Mouse (Mus musculus) limb, embryonic 10.5 days (tissue): ENCODE measurements at regions not wholly inside any gene's neighbourhood (a gene's known extent, or its start where the extent isn't known, plus 50 kb on each side); places are given as distances from the start of the nearest gene placed in this dataset.
A peak's percentile ranks its signal among the peaks of the same experiment; 100 is the strongest.

Source experiments
- DNase-seq: peaks from one replicate; pipeline ENCODE4 v3.0.0-alpha.2; 2017; ENCODE audit warnings: low spot score
- H3K27ac ChIP-seq: fragments of 300-500 bp; sonication (generic); 2 replicates; pipeline ENCODE4 v1.5.1; 2016; ENCODE audit warnings: mild to moderate bottlenecking
- H3K27me3 ChIP-seq: fragments of 300-500 bp; sonication (generic); 2 replicates; pipeline ENCODE4 v1.6.1; 2016; ENCODE audit warnings: low read depth, mild to moderate bottlenecking; ENCODE audit not compliant: poor library complexity, severe bottlenecking
- H3K36me3 ChIP-seq: fragments of 300-500 bp; sonication (generic); 2 replicates; pipeline ENCODE4 v1.6.1; 2016; ENCODE audit warnings: mild to moderate bottlenecking, moderate library complexity
- H3K4me1 ChIP-seq: fragments of 300-500 bp; sonication (generic); 2 replicates; pipeline ENCODE4 v1.6.1; 2016
- H3K4me3 ChIP-seq: fragments of 300-500 bp; sonication (generic); 2 replicates; pipeline ENCODE4 v1.5.1; 2016; ENCODE audit warnings: mild to moderate bottlenecking, moderate library complexity
- H3K9me3 ChIP-seq: fragments of 300-500 bp; sonication (generic); replicated peaks from 2 replicates; pipeline ENCODE4 v1.6.1; 2016; ENCODE audit warnings: mild to moderate bottlenecking
- WGBS: fragments of 180-500 bp; shearing (Covaris S2); methylation state at CpG from one replicate; pipeline ENCODE4 v1.1.7; 2016; 5-methylcytosine and 5-hydroxymethylcytosine counted together

GRCm38 (mm10) chr5:33528971-33529670 lies 95.3 kb upstream of the Nkx1-1 start:
- WGBS: 37% methylated on average over 14 of the region's 14 CpGs

GRCm38 (mm10) chr5:33527750-33528149 lies 94.0 kb upstream of the Nkx1-1 start:
- 44% methylated on average over 10 of the region's 10 CpGs for WGBS
- H3K27ac ChIP-seq: no peak overlapping the region
- H3K36me3 ChIP-seq: no peaks in the 10 kb centered on the region
- H3K9me3 ChIP-seq: no peaks in the 10 kb centered on the region
- H3K27me3 ChIP-seq: peaks cover 92% of the 10 kb centered on the region
- no peak for DNase-seq
- H3K4me3 ChIP-seq: no peak overlapping the region
- H3K4me1 ChIP-seq: peaks cover 32% of the 10 kb centered on the region

More at GRCm38 (mm10) chr5:33528971-33529670, 95.3 kb upstream of the Nkx1-1 start:
- 0 out of 2 replicates have a peak overlapping the region, but pooled peaks have one; percentile 2 for H3K27ac ChIP-seq
- peak overlapping the region; percentile 21; the same call in 1 of the 2 replicates for H3K4me3 ChIP-seq
- H3K36me3 ChIP-seq: no peaks in the 10 kb centered on the region
- peaks cover 97% of the 10 kb centered on the region for H3K27me3 ChIP-seq
- no peak for DNase-seq
- no peaks in the 10 kb centered on the region for H3K9me3 ChIP-seq
- peaks cover 38% of the 10 kb centered on the region for H3K4me1 ChIP-seq

GRCm38 (mm10) chr5:33527316-33527715 lies 93.5 kb upstream of the Nkx1-1 start:
- peaks cover 32% of the 10 kb centered on the region for H3K4me1 ChIP-seq
- 90% methylated on average over 8 of the region's 8 CpGs for WGBS
- H3K9me3 ChIP-seq: no peaks in the 10 kb centered on the region
- H3K4me3 ChIP-seq: no peak overlapping the region
- no peaks in the 10 kb centered on the region for H3K36me3 ChIP-seq
- H3K27ac ChIP-seq: no peak overlapping the region
- DNase-seq: no peak
- peaks cover 88% of the 10 kb centered on the region for H3K27me3 ChIP-seq

GRCm38 (mm10) chr5:33521951-33522742 lies 88.4 kb upstream of the Nkx1-1 start:
- H3K27me3 ChIP-seq: peaks cover 69% of the 10 kb centered on the region
- H3K4me3 ChIP-seq: no peak overlapping the region
- no peak overlapping the region for H3K27ac ChIP-seq
- H3K4me1 ChIP-seq: peaks cover 32% of the 10 kb centered on the region
- H3K9me3 ChIP-seq: no peaks in the 10 kb centered on the region
- no peak for DNase-seq
- no peaks in the 10 kb centered on the region for H3K36me3 ChIP-seq
- 88% methylated on average over 16 of the region's 16 CpGs for whole genome bisulfite sequencing

- 80% methylated on average over 10 of the region's 10 CpGs for WGBS
- peaks cover 30% of the 10 kb centered on the region for H3K4me1 ChIP-seq
- DNase-seq: no peak
These were observed 87.1 kb upstream of the Nkx1-1 start for GRCm38 (mm10) chr5:33520856-33521255.

GRCm38 (mm10) chr5:33519394-33519793 lies 85.6 kb upstream of the Nkx1-1 start:
- peaks cover 61% of the 10 kb centered on the region for H3K27me3 ChIP-seq

More at GRCm38 (mm10) chr5:33520856-33521255, 87.1 kb upstream of the Nkx1-1 start:
- H3K27me3 ChIP-seq: peaks cover 68% of the 10 kb centered on the region
- no peak overlapping the region for H3K27ac ChIP-seq
- no peaks in the 10 kb centered on the region for H3K9me3 ChIP-seq
- no peak overlapping the region for H3K4me3 ChIP-seq
- no peaks in the 10 kb centered on the region for H3K36me3 ChIP-seq

GRCm38 (mm10) chr5:33518860-33519259 lies 85.1 kb upstream of the Nkx1-1 start:
- Histone ChIP-seq H3K36me3 (no peaks in the 10 kb centered on the region), H3K4me1 (peaks cover 30% of the 10 kb centered on the region), H3K9me3 (no peaks in the 10 kb centered on the region), H3K27ac (no peak overlapping the region), H3K4me3 (no peak overlapping the region), H3K27me3 (peaks cover 60% of the 10 kb centered on the region)
- 31% methylated on average over 6 of the region's 6 CpGs for WGBS
- DNase-seq: no peak

More at GRCm38 (mm10) chr5:33519394-33519793, 85.6 kb upstream of the Nkx1-1 start:
- Histone ChIP-seq H3K36me3 (no peaks in the 10 kb centered on the region), H3K4me1 (peaks cover 30% of the 10 kb centered on the region), H3K9me3 (no peaks in the 10 kb centered on the region), H3K27ac (no peak overlapping the region), H3K4me3 (no peak overlapping the region)
- WGBS: 77% methylated on average over 3 of the region's 3 CpGs
- no peak for DNase-seq

GRCm38 (mm10) chr5:33517625-33518024 lies 83.8 kb upstream of the Nkx1-1 start:
- Histone ChIP-seq H3K36me3 (no peaks in the 10 kb centered on the region), H3K27me3 (peaks cover 67% of the 10 kb centered on the region), H3K27ac (no peak overlapping the region), H3K4me3 (no peak overlapping the region), H3K9me3 (no peaks in the 10 kb centered on the region), H3K4me1 (peaks cover 30% of the 10 kb centered on the region)
- WGBS: 69% methylated on average over 8 of the region's 8 CpGs
- no peak for DNase-seq

- Histone ChIP-seq H3K27ac (no peak overlapping the region), H3K4me3 (no peak overlapping the region), H3K36me3 (no peaks in the 10 kb centered on the region), H3K4me1 (peaks cover 36% of the 10 kb centered on the region), H3K9me3 (no peaks in the 10 kb centered on the region), H3K27me3 (peaks cover 80% of the 10 kb centered on the region)
- DNase-seq: no peak
- 91% methylated on average over 3 of the region's 3 CpGs for WGBS
These were observed 82.4 kb upstream of the Nkx1-1 start for GRCm38 (mm10) chr5:33516211-33516610.

GRCm38 (mm10) chr5:33512253-33512884 lies 78.6 kb upstream of the Nkx1-1 start:
- Histone ChIP-seq H3K4me3 (peak overlapping the region; percentile 25; the same call in 1 of the 2 replicates), H3K9me3 (no peaks in the 10 kb centered on the region), H3K36me3 (no peaks in the 10 kb centered on the region), H3K27me3 (peaks cover 90% of the 10 kb centered on the region), H3K27ac (0 out of 2 replicates have a peak overlapping the region, but pooled peaks have one; percentile 26), H3K4me1 (peaks cover 19% of the 10 kb centered on the region)
- no peak for DNase-seq
- WGBS: 51% methylated on average over 22 of the region's 22 CpGs

GRCm38 (mm10) chr5:33511529-33512252 lies 77.9 kb upstream of the Nkx1-1 start:
- H3K4me1 ChIP-seq: peaks cover 25% of the 10 kb centered on the region
- H3K4me3 ChIP-seq: peak overlapping the region; percentile 25; the same call in 1 of the 2 replicates
- H3K36me3 ChIP-seq: no peaks in the 10 kb centered on the region
- no peak for DNase-seq
- no peaks in the 10 kb centered on the region for H3K9me3 ChIP-seq
- WGBS: 47% methylated on average over 25 of the region's 25 CpGs
- H3K27ac ChIP-seq: peak overlapping the region; percentile 26
- peaks cover 90% of the 10 kb centered on the region for H3K27me3 ChIP-seq

- H3K4me3 ChIP-seq: no peak overlapping the region
- no peaks in the 10 kb centered on the region for H3K36me3 ChIP-seq
- H3K27ac ChIP-seq: no peak overlapping the region
- H3K9me3 ChIP-seq: no peaks in the 10 kb centered on the region
- WGBS: 10% methylated on average over 13 of the region's 13 CpGs
- peaks cover 50% of the 10 kb centered on the region for H3K4me1 ChIP-seq
- peak; percentile 74 for DNase-seq
- peaks cover 82% of the 10 kb centered on the region for H3K27me3 ChIP-seq
These were observed 72.0 kb upstream of the Nkx1-1 start for GRCm38 (mm10) chr5:33505786-33506185.
